Mouse (Mus musculus): ENCODE measurements around the gene Lmcd1.

The Lmcd1 gene

DNA sequence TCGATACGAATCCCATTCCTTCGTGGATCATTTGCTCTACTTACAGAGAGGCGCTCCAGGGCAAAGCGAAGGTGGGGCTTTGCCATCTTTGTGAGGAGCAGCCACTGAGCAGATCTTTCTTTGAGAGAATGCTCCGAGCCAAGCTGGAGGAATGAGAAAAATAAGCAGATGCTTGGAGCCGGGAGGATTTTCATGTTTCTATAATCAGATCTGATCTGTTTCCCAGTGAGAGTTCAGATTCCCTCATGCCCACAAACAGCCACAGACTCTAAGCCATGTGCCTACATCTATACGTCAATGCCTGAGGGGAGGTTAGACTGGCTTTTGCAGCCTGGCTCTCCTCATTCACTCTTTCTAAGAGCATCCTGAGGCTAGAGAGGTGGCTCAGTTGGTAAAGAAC lies 87.1 kb downstream of the Lmcd1 start:
- DNase-seq (ENCODE audit: low spot score), result no peak

DNA sequence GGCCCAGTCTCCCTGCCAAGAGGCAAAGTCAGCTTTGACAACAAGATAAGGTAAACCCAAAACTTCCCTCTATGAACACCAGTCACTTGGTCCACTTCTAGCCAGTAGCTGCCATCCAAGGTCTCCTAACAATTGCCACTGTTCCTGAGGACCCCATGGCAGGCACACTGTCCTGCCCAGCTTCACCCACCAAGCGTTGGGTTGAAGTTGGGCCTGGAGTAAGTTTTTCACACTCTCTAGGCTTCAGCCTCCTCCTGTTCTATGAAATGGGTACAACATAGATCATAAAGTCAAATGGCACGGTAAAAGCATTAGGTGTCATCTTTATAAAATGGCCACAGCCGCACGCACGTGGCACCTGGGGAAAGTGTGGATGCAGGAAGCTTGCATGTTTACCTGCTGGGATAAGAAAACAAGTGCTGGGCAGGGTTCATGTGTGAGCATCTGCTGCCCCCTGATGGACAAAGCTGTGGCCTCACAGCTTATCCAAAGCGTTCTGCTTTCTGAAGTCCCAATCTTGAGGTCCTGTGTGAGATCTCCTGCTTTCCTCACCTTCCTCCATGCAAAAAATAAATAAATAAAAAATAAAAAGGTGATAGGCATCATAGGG lies 88.9 kb downstream of the Lmcd1 start:
- DNase-seq (ENCODE audit: low spot score), result peak; percentile 59

DNA sequence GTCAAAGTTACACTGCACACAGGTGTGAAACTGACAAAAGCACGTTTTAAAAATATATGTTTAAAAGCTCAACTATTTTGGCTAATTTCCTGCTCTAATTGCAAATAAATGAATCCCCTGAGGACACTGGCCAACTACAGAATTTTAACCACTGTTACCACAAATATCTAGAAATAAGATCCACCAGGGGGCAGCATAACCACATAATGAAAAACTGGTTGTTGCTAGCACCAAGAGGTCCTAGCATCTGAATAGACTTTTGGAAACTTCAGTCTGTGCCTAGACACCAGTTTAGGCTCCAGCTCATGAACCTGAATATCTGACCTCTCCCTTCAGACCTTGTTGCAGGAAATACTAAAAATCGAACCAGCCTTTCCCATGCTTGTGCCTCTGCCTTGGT lies 91.0 kb downstream of the Lmcd1 start:
- DNase-seq (ENCODE audit: low spot score), result peak; percentile 61

DNA sequence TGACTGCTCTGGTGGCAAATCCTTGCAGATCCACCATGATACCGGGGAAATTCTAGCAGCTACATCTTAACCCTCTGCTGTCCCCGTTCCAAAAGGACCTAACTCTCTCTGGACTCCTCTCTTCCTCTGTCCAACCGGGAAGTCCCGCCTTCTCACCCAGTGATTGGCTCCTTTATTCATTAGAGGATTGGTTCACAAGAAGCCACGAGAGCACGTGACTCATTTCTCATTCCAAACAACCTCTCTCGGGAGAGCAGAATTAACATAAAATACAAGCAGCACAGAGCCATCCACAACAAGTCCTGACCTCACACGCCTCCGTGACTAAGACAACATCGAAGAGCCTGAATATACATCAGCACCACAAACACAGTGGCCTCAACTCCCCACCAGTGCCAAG lies 91.7 kb downstream of the Lmcd1 start:
- DNase-seq (ENCODE audit: low spot score), result no peak

DNA sequence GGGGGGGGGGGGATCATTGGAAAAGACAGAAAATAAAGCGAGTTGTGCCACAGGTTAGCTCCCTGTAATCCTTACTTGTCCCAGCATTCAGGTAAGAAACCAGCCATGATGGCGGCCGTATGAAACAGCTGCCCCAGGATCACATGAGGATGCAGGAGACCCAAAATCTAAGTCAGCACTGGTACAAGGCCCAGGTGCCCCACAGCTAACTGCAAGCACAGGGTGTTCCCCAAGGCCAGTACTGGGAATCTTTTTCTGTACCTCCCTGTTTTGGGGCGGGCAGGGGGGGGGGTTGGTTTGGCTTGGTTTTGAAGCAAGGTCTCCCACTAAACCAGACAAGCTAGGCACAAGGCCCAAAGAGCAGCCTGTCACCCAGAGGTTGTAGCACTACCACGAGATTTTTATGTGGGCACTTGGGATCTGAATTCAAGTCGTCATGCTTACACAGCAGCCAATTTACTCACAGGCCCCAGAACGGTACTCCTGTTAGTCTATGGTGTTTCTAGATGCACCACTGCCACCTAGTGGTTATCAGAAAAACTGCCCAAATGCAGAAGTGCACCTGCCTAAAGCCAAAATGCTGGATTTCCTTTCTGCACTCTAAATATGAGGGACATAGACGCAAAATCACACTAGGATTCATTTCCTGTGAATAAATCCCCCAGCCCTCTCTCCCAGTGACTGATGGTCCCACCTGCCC lies 100.5 kb downstream of the Lmcd1 start:
- peak; percentile 38 for DNase-seq (ENCODE audit: low spot score)

DNA sequence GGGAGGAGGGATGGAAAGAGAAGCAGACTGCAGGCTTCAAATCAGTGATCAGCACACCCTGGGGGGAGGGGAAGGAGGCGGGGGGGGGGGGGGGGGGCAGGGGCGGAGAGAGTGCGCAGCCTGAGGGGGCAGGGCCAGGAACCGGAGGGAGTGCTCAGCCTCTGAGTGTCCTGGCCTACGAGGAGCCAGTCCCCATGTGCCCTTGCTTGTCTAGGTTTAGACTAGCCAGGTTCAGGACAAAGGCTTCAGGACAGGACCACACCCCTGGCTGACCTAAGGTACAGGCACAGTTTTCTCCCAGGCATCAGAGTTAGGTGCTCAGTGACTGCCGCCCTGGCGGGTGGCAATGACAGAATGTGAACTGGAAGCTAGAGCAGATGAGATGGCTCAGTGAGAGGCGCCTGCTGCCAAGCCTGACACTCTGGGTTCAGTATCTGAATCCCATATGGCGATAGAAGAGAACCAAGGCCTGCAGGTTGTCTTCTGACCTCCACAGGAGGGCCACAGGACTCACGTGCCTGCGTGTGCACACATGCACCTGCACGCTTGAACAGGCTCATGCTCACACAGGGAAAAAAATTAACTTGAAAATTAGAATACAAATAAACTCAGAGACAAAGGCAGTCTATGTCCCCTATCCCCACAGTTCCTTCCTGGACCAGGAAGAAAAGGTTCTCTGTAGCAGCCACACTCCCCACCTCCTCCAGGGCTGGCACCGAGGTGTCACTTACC lies 102.3 kb downstream of the Lmcd1 start:
- no peak for DNase-seq (ENCODE audit: low spot score)

DNA sequence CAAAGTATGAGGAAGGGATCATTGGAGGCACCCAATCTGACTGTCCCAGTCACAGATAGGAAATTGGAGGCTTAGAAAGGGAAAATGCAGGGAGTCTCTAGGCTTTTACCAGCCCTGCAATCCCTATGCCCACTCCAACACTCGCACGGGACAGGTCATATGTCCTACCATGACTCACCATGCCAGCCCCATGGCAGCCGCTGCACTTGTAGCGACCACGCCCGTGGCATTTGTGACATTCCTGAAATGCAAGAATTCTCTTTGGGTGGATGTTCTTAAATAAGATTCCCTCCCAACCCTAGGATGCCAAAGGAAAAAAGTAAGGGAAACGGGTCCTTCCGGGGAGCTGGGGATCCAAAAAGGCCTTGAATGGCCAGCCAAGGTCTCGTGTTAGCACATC lies 105.5 kb downstream of the Lmcd1 start:
- peak; percentile 17 for DNase-seq (ENCODE audit: low spot score)

All from lung, postnatal 25 days (tissue).